Mouse (Mus musculus) CD4-positive, CD25-positive, alpha-beta regulatory T cell (primary cell): ENCODE data around the gene Trip11. TPM values are rescaled to one million over a fixed set of nuclear protein-coding genes. Genes with fewer than 3 reads are reported as not detected.

ENCODE experiments used
- polyA plus RNA-seq: library from polyadenylated mRNA; unstranded; fragments of 100-300 nt; shearing (Covaris generic); gene quantifications from one replicate; pipeline ENCODE4 v1.2.1, GENCODE M21; 2017

The Trip11 gene
- polyA plus RNA-seq: 67.6 TPM

DNA sequence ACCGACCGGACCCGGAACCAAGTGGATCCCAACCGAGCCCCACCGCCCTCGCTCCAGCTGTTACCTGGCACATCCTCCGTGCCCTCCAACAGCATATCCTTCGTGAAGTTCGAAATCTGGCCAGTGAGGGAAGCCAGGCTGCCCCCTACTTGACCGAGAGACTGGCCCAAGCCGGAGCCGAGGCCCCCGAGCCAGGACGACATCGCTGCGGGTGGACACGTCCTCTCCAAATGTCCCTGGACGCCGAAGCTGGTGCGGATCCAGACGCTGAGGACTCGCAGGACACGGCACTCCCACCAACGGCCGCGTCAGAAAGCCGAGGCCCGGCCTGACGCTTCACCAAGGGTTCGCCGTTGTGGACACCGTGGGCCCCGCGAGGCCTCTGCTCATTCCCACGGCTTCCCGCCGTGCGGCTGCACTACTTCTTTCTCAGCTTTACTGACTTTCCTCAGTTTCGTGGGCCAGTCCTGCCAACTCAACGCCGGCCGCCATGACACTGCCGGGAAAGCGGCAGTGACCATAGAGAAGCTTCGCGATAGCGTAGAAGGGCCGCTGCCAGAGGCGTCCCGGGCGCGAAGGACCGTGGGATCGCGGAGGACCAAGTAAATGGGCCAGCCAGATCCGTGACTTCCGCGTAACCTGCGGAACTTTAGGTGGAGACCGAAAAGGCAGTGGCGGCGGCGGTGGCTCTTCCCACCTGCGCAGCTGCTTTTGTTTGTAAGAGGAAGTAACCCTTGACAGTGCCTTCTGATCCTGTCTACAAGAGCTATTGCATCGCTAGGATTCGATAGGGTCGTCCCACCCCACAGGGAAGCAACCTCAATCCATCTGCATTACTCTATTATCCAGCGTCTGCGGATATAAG, at the start of gene Trip11:
Gene Trip11 (minus strand): TSS at position 642 of the 865 bp plus-strand sequence.

DNA sequence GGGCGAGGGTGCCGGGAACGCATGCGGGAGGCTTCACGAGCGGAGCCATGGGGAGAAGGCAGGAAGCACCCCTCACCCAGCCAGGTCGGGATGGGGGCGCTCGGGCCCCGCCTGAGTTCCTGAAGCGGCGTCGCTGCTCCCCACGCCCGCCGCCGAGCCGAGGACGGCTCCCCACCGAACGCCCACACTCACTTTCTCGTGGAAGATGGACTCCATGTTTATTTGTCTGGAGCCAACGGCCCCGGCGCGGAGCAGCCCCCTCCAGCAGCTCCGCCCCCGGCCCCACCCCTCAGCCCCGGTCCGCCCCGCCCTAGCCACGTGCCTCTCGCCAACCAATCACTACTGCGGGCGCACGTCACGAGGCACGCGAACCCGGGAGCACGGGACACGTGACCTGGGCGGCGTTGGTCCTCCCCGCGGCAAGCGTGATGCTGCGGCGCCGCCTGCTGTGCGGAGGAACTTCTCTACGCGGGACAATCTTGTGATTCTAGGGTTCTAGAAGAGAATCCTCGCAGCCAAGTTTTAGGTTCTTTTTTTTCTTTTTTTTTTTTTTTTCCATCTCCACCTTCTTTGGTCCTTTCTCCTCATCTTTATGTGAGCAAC, 45.0 kb upstream of the Trip11 start, which contains the start of gene Atxn3:
Gene Atxn3 (minus strand): TSS at position 305 of the 603 bp plus-strand sequence.

DNA sequence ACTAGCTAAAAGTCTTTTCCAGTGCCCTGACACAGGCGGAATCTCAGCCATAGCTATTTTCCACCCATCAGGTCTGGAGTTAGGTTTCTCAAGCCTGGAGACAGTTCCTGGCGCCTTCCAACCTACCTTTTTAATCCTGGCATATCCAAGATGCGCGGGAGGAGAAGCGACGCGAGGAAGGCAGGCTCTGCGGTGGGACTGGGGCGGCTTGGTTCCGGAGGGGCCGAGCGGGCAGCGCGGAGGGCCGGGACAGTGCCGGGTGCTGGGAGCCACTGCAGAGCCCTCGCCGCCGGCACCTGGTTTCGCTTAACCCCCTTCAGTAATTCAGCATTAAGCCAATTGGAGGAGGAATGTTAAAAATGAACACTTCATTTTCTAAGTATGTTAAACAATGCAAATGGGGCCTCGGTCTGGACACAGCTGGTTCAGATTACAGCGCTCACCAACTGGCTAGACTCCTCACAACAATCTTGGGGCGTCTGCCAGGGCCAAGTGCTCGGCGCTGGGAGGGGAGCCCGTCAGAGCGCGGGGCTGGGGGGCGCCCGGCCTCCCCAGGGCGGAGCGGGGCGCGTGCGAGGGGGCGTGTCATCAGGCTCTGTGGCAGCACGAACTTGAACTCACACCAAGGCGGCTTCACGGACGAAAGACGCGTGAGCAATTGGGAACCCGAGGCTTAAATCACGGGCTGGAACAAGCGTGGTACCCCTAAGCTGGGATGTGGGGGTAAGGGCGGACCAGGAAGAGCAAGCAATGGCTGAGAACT, 94.3 kb downstream of the Trip11 start, which contains the start of gene Fbln5:
Gene Fbln5 (minus strand): TSS at position 448 of the 763 bp plus-strand sequence.

Other genes starting within 250 kb of the Trip11 start
- gene Tc2n, start 194.7 kb downstream of the Trip11 start, polyA plus RNA-seq: 0.05 TPM
- gene Fbln5, start 94.2 kb downstream of the Trip11 start, polyA plus RNA-seq: 0.06 TPM
- gene Atxn3, start 45.0 kb upstream of the Trip11 start, polyA plus RNA-seq: 22.0 TPM
- 24.7 TPM for gene Cpsf2, start 62.7 kb upstream of the Trip11 start, polyA plus RNA-seq
- gene Slc24a4, start 215.5 kb upstream of the Trip11 start, polyA plus RNA-seq: not detected